Mouse (Mus musculus) hindbrain, embryonic 11.5 days (tissue): Measurements from ENCODE around the gene Ccdc12. TPM values are rescaled to one million over a fixed set of nuclear protein-coding genes. Genes with fewer than 3 reads are reported as not detected.

ENCODE experiments used
- ATAC-seq: fragments of 200-750 bp; cut with Nextera tagmentation; 2 replicates; pipeline ENCODE4 v1.8.0; 2017; ENCODE audit warnings: mild to moderate bottlenecking, moderate TSS enrichment, moderate library complexity; ENCODE audit not compliant: low FRiP score
- DNase-seq: peaks from one replicate; pipeline ENCODE4 v3.0.0-alpha.2; 2015; ENCODE audit warnings: low spot score
- H3K27ac ChIP-seq: fragments of 300-500 bp; sonication (generic); 2 replicates; pipeline ENCODE4 v1.5.1; 2014; ENCODE audit warnings: mild to moderate bottlenecking, low read depth, low read length
- H3K27me3 ChIP-seq: fragments of 300-500 bp; sonication (generic); 2 replicates; pipeline ENCODE4 v1.6.1; 2014; ENCODE audit warnings: mild to moderate bottlenecking, low read length, moderate library complexity, mixed read lengths; ENCODE audit not compliant: control insufficient read depth, insufficient read depth
- H3K36me3 ChIP-seq: fragments of 300-500 bp; sonication (generic); 2 replicates; pipeline ENCODE4 v1.6.1; 2014; ENCODE audit warnings: mild to moderate bottlenecking, low read length, moderate library complexity, mixed read lengths; ENCODE audit not compliant: control insufficient read depth, insufficient read depth
- H3K4me1 ChIP-seq: fragments of 300-500 bp; sonication (generic); replicated peaks from 2 replicates; pipeline ENCODE4 v1.6.1; 2014; ENCODE audit warnings: low read length, mixed read lengths; ENCODE audit not compliant: control insufficient read depth, insufficient read depth
- H3K4me2 ChIP-seq: fragments of 300-500 bp; sonication (generic); replicated peaks from 2 replicates; pipeline ENCODE4 v1.6.1; 2014; ENCODE audit warnings: mild to moderate bottlenecking, low read depth, low read length
- H3K4me3 ChIP-seq: fragments of 300-500 bp; sonication (generic); 2 replicates; pipeline ENCODE4 v1.5.1; 2014; ENCODE audit warnings: low read depth, low read length
- H3K9ac ChIP-seq: fragments of 300-500 bp; sonication (generic); 2 replicates; pipeline ENCODE4 v1.6.1; 2014; ENCODE audit warnings: low read depth, low read length
- H3K9me3 ChIP-seq: fragments of 300-500 bp; sonication (generic); 2 replicates; pipeline ENCODE4 v1.6.1; 2016; ENCODE audit warnings: low read length; ENCODE audit not compliant: control insufficient read depth
- WGBS: fragments of 180-500 bp; shearing (Covaris S2); extraction: QIAGEN DNeasy Blood & Tissue Kit; methylation state at CpG from one replicate; pipeline ENCODE4 v1.1.7; 2014; 5-methylcytosine and 5-hydroxymethylcytosine counted together
- polyA plus RNA-seq: library from polyadenylated mRNA; unstranded; fragments of >200 nt; fragmentation: Nextera tagmentation; extraction: Ambion mirVana; gene quantifications from 2 replicates; pipeline ENCODE4 v1.2.1, GENCODE M21; 2014

Gene Ccdc12
- polyA plus RNA-seq, 1 experiment from 2014 or later = 145 TPM

GRCm38 (mm10) chr9:110624361-110625166, 31.7 kb upstream of the Ccdc12 start, which contains the start of gene Nradd:
Nradd (minus strand) TSS chr9:110624452.
- DNase-seq = peak; percentile 96
- Histone ChIP-seq H3K4me1 (peaks cover 8% of the 10 kb centered on the region), H3K4me2 (peak within 1 kb of the TSS; percentile 96), H3K9me3 (no peaks in the 10 kb centered on the region), H3K36me3 (0 out of 2 replicates have a peak, but pooled peaks cover 4% of the 10 kb centered on the region), H3K9ac (peak within 1 kb of the TSS; percentile 72), H3K27me3 (no peaks in the 10 kb centered on the region; the same call in 1 of the 2 replicates), H3K4me3 (peak within 1 kb of the TSS; percentile 55), H3K27ac (peak within 1 kb of the TSS; percentile 83)
- under 1% methylated on average over 41 of the region's 41 CpGs for WGBS
- ATAC-seq = peak; percentile 95

- Histone ChIP-seq H3K9me3 (no peaks in the 10 kb centered on the region), H3K36me3 (0 out of 2 replicates have a peak, but pooled peaks cover 4% of the 10 kb centered on the region), H3K4me3 (peak overlapping the region; percentile 55), H3K27ac (peak overlapping the region; percentile 63; the same call in 1 of the 2 replicates), H3K4me2 (peak overlapping the region; percentile 96), H3K27me3 (peaks cover under 1% of the 10 kb centered on the region; the same call in 1 of the 2 replicates), H3K4me1 (peaks cover 8% of the 10 kb centered on the region), H3K9ac (peak overlapping the region; percentile 72)
- DNase-seq = no peak
- WGBS = 75% methylated on average over 11 of the region's 11 CpGs
- ATAC-seq = no peak
Measured at GRCm38 (mm10) chr9:110625350-110625908, 30.9 kb upstream of the Ccdc12 start.

GRCm38 (mm10) chr9:110630171-110630570, 26.1 kb upstream of the Ccdc12 start:
- Histone ChIP-seq H3K4me2 (no peak overlapping the region), H3K4me1 (peaks cover 5% of the 10 kb centered on the region), H3K9ac (no peak overlapping the region), H3K9me3 (no peaks in the 10 kb centered on the region), H3K27ac (no peak overlapping the region), H3K4me3 (no peak overlapping the region), H3K36me3 (no peaks in the 10 kb centered on the region), H3K27me3 (peaks cover 19% of the 10 kb centered on the region)
- 90% methylated on average over 15 of the region's 15 CpGs for WGBS
- no peak for DNase-seq
- ATAC-seq = no peak

GRCm38 (mm10) chr9:110631191-110631590, 25.1 kb upstream of the Ccdc12 start:
- Histone ChIP-seq H3K9me3 (no peaks in the 10 kb centered on the region), H3K9ac (0 out of 2 replicates have a peak overlapping the region, but pooled peaks have one; percentile 23), H3K27me3 (peaks cover 19% of the 10 kb centered on the region), H3K36me3 (no peaks in the 10 kb centered on the region), H3K4me1 (peaks cover 3% of the 10 kb centered on the region; the same call in 1 of the 2 replicates), H3K4me2 (peak overlapping the region; percentile 58), H3K4me3 (peak overlapping the region; percentile 28), H3K27ac (no peak overlapping the region)
- DNase-seq (peak; percentile 89), ATAC-seq (peak; percentile 54; the same call in 1 of the 2 replicates)
- whole genome bisulfite sequencing = 6% methylated on average over 10 of the region's 10 CpGs

DNA sequence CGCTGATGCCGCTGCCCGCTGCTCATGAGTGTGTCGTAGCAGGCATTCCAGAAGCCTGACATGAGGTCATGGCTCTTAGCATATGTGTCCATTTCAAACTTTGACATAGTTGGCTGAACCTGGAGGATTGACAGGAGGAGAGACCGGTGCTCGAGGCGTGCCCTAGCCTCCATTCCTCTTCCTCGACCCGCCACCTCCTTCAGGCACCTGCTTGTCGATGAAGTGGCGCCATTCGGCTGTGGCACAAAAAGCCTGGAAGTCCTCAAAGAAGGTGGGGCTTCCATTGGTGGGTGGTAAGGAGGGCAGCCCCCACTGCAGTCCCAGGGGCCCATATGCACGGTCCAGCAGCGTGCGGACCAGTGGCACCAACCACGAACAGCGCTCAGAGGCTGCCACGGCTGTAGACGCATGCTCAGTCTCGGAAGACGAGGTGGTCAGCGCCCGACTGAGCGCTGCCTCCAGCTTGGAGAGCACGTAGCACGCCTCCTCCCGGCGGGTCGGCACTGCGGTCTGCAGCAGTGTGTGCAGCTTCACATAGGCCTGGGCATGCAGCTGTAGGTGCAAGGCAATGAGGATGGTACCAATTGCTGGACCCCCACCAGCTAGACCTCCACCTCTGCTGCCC, 24.5 kb upstream of the Ccdc12 start:
- no peaks in the 10 kb centered on the region for H3K36me3 ChIP-seq
- WGBS = 14% methylated on average over 30 of the region's 30 CpGs
- peaks cover 3% of the 10 kb centered on the region; the same call in 1 of the 2 replicates for H3K4me1 ChIP-seq

GRCm38 (mm10) chr9:110632671-110633070, 23.6 kb upstream of the Ccdc12 start:
- Histone ChIP-seq H3K4me1 (peaks cover 3% of the 10 kb centered on the region; the same call in 1 of the 2 replicates), H3K27ac (no peak overlapping the region), H3K9ac (no peak overlapping the region), H3K27me3 (peaks cover 19% of the 10 kb centered on the region), H3K9me3 (no peaks in the 10 kb centered on the region), H3K4me2 (no peak overlapping the region), H3K36me3 (no peaks in the 10 kb centered on the region), H3K4me3 (no peak overlapping the region)
- no peak for ATAC-seq
- DNase-seq = no peak
- 82% methylated on average over 15 of the region's 15 CpGs for WGBS

More for the DNA sequence above, 24.5 kb upstream of the Ccdc12 start:
- peak overlapping the region; percentile 23; the same call in 1 of the 2 replicates for H3K9ac ChIP-seq
- no peak overlapping the region for H3K27ac ChIP-seq
- ATAC-seq (peak; percentile 51), DNase-seq (peak; percentile 59)
- no peaks in the 10 kb centered on the region for H3K9me3 ChIP-seq
- H3K27me3 ChIP-seq = peaks cover 19% of the 10 kb centered on the region
- H3K4me2 ChIP-seq = peak overlapping the region; percentile 58
- H3K4me3 ChIP-seq = peak overlapping the region; percentile 28

GRCm38 (mm10) chr9:110633882-110634281, 22.4 kb upstream of the Ccdc12 start:
- H3K27me3 ChIP-seq = peaks cover 19% of the 10 kb centered on the region
- H3K4me2 ChIP-seq = no peak overlapping the region
- no peaks in the 10 kb centered on the region for H3K9me3 ChIP-seq
- no peak overlapping the region for H3K4me3 ChIP-seq
- ATAC-seq = no peak
- no peak overlapping the region for H3K9ac ChIP-seq
- no peak overlapping the region for H3K27ac ChIP-seq
- WGBS = 84% methylated on average over 17 of the region's 17 CpGs
- peaks cover 3% of the 10 kb centered on the region; the same call in 1 of the 2 replicates for H3K4me1 ChIP-seq
- H3K36me3 ChIP-seq = no peaks in the 10 kb centered on the region
- DNase-seq = no peak

GRCm38 (mm10) chr9:110635225-110635624, 21.1 kb upstream of the Ccdc12 start:
- Histone ChIP-seq H3K27me3 (peaks cover 19% of the 10 kb centered on the region), H3K4me2 (no peak overlapping the region), H3K36me3 (no peaks in the 10 kb centered on the region), H3K4me1 (peaks cover 3% of the 10 kb centered on the region; the same call in 1 of the 2 replicates), H3K4me3 (no peak overlapping the region), H3K9ac (no peak overlapping the region), H3K27ac (no peak overlapping the region), H3K9me3 (no peaks in the 10 kb centered on the region)
- 6% methylated on average over 19 of the region's 19 CpGs for WGBS
- ATAC-seq (peak; percentile 56), DNase-seq (peak; percentile 90)
